Mouse (Mus musculus) forebrain, embryonic 15.5 days (tissue): Measurements from ENCODE around the gene Ergic1. TPM values are rescaled to one million over a fixed set of nuclear protein-coding genes. Genes with fewer than 3 reads are reported as not detected.

Experiments used
- ATAC-seq: fragments of 200-750 bp; cut with Nextera tagmentation; replicated peaks from 2 replicates; pipeline ENCODE4 v1.8.0; 2017; ENCODE audit warnings: mild to moderate bottlenecking, moderate TSS enrichment, moderate library complexity
- H3K27ac ChIP-seq: fragments of 300-500 bp; sonication (generic); replicated peaks from 2 replicates; pipeline ENCODE4 v1.5.1; 2015; ENCODE audit warnings: mild to moderate bottlenecking, inconsistent platforms
- H3K27me3 ChIP-seq: fragments of 300-500 bp; sonication (generic); 2 replicates; pipeline ENCODE4 v1.6.1; 2015; ENCODE audit warnings: inconsistent platforms
- H3K36me3 ChIP-seq: fragments of 300-500 bp; sonication (generic); 2 replicates; pipeline ENCODE4 v1.6.1; 2015; ENCODE audit warnings: mild to moderate bottlenecking, inconsistent platforms
- H3K4me1 ChIP-seq: fragments of 300-500 bp; sonication (generic); 2 replicates; pipeline ENCODE4 v1.6.1; 2015; ENCODE audit warnings: inconsistent platforms
- H3K4me2 ChIP-seq: fragments of 300-500 bp; sonication (generic); replicated peaks from 2 replicates; pipeline ENCODE4 v1.6.1; 2015; ENCODE audit warnings: mild to moderate bottlenecking, inconsistent platforms
- H3K4me3 ChIP-seq: fragments of 300-500 bp; sonication (generic); 2 replicates; pipeline ENCODE4 v1.5.1; 2015; ENCODE audit warnings: mild to moderate bottlenecking, inconsistent platforms
- H3K9ac ChIP-seq: fragments of 300-500 bp; sonication (generic); replicated peaks from 2 replicates; pipeline ENCODE4 v1.6.1; 2015; ENCODE audit warnings: mild to moderate bottlenecking, inconsistent platforms
- H3K9me3 ChIP-seq: fragments of 300-500 bp; sonication (generic); 2 replicates; pipeline ENCODE4 v1.6.1; 2016; ENCODE audit warnings: inconsistent platforms
- WGBS: fragments of 180-500 bp; shearing (Covaris S2); methylation state at CpG from one replicate; pipeline ENCODE4 v1.1.7; 2015; ENCODE audit warnings: mixed read lengths; 5-methylcytosine and 5-hydroxymethylcytosine counted together
- polyA plus RNA-seq: library from polyadenylated mRNA; unstranded; fragments of >200 nt; fragmentation: Nextera tagmentation; extraction: Ambion mirVana; gene quantifications from 2 replicates; pipeline ENCODE4 v1.2.1, GENCODE M21; 2015

Ergic1 gene
- polyA plus RNA-seq, 1 experiment from 2014 or later, result 98.7 TPM

DNA sequence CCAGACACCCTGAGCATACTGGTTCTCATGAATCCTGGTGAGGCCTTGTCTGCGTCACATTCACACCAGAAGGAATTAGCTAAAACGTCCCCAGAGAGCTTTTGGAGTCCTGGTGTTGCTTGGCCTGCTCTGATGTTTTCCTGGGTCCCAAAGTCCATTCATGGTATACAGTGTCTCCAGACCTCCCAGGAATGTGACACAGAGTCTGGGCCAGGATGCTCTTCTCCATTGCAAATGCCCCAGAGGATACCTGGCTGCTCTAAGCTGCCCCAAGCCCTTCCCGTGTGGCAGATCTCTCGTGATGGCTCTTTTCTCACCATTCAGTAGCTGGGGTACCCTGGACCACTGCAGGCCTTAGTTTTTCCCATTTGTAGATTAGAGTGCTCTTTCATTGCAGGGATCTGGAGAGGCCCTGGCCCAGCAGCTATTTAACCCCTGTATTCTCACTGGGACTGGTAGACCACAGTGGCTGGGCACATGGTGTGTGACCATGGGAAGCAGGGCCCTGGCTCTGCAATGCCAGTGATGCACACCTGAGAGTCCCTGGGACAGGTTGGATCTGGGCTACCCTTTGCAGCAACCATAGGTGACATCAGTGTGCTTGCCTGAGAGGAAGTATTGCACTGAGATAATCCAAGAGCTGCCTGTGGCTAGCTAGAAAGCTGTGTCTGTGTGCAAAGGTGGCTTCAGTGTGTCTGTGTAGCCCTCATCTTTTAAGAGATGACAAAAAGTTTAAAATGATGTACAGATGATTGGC is 8.5 kb downstream of the Ergic1 start:
- Histone ChIP-seq H3K4me2 (no peak overlapping the region), H3K27me3 (no peaks in the 10 kb centered on the region), H3K9me3 (no peaks in the 10 kb centered on the region; the same call in 1 of the 2 replicates), H3K4me3 (no peak overlapping the region), H3K27ac (no peak overlapping the region), H3K9ac (no peak overlapping the region), H3K4me1 (0 out of 2 replicates have a peak, but pooled peaks cover 5% of the 10 kb centered on the region), H3K36me3 (peaks cover 34% of the 10 kb centered on the region)
- WGBS, result 88% methylated on average over 4 of the region's 4 CpGs
- ATAC-seq, result no peak

DNA sequence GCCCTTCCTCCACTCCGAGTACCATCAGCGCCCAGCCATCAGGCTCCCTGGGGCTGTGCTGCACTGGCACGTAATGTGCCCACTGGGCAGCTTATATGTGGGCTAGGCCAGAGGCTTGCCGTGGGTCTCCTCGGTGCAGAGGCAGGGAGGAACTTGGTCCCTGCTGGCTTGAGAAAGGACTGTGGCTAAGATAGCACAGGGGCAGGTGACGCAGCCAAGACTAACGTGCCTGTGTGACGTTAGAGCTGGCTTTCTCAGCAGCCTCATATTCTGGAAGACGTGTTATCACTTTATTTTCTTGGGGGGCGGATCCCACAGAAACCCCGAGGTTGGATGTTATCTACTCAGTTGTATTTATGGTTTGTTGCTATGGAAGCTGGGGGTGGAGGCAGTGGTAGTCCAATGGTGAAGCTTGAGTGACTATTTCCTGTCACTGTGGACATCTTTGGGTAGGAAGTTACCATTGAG is 9.4 kb downstream of the Ergic1 start:
- 89% methylated on average over 11 of the region's 11 CpGs for WGBS
- Histone ChIP-seq H3K9ac (no peak overlapping the region), H3K4me2 (no peak overlapping the region), H3K9me3 (no peaks in the 10 kb centered on the region; the same call in 1 of the 2 replicates), H3K27ac (no peak overlapping the region), H3K27me3 (no peaks in the 10 kb centered on the region), H3K36me3 (peaks cover 29% of the 10 kb centered on the region), H3K4me1 (peaks cover 14% of the 10 kb centered on the region; the same call in 1 of the 2 replicates), H3K4me3 (no peak overlapping the region)
- no peak for ATAC-seq

DNA sequence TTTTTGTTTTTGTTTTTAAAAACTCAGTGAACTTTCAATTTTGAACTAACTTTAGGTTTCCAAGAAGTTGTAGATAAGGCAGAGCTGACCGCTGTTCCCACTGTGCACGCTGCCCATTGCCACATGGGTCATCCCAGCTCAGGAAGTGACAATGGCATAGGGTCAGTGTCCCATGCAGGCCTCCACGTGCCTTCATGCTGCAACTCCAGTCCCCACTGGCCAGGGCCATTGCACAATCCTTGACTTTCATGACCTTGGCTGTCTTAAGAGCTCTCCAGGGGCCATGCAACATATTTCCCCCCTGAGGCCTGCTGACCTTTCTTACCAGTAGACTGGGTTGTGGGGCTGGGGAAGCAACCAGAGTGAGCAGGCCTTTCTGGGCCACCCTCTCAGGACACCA is 10.1 kb downstream of the Ergic1 start:
- Histone ChIP-seq H3K9me3 (no peaks in the 10 kb centered on the region), H3K4me2 (no peak overlapping the region), H3K27ac (no peak overlapping the region), H3K36me3 (peaks cover 24% of the 10 kb centered on the region), H3K4me1 (peaks cover 19% of the 10 kb centered on the region; the same call in 1 of the 2 replicates), H3K9ac (no peak overlapping the region), H3K27me3 (no peaks in the 10 kb centered on the region), H3K4me3 (no peak overlapping the region)
- WGBS, result 92% methylated on average over 3 of the region's 3 CpGs
- no peak for ATAC-seq

DNA sequence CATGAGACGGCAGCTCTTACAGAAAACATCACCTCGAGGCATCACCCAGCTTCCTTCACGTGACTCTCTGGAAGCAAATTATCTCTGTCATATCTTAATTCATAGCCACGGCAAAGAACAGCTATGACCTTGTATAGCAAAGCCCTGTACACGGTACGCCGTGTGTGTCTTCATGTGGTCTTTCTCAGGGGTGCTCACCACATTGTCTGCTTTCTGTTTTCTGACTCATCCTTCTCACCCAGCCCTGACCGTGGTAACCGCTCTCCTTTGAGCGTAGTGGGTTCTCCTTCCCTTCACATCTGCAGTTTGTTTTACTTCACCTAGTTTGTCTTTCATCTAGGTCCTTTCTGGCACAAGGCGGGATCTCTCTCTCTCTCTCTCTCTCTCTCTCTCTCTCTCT is 11.0 kb downstream of the Ergic1 start:
- Histone ChIP-seq H3K36me3 (peaks cover 16% of the 10 kb centered on the region), H3K27ac (no peak overlapping the region), H3K27me3 (no peaks in the 10 kb centered on the region), H3K4me2 (no peak overlapping the region), H3K9ac (no peak overlapping the region), H3K4me1 (peaks cover 20% of the 10 kb centered on the region; the same call in 1 of the 2 replicates), H3K4me3 (no peak overlapping the region), H3K9me3 (no peaks in the 10 kb centered on the region)
- no peak for ATAC-seq
- 92% methylated on average over 11 of the region's 11 CpGs for WGBS

DNA sequence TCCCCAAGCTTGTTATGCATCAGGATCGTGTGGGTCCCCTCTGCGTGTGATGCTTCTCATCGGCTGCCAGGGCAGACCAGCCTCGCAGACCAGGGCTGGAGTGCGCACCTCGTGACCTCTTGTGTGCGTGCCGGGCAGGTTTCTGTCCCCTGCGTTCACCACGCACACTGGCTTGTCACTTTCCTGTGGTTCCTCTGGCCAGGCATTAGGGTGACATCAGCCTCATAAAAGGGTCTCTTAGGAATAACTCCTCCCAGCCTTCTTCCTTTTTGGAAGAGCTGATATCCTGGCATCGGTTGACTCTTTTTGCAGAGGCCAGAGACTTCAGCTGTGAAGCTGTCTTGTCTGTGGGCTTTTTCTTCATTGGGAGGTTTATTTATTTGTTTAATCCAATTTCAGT is 12.8 kb downstream of the Ergic1 start:
- Histone ChIP-seq H3K4me3 (no peak overlapping the region), H3K4me1 (peaks cover 20% of the 10 kb centered on the region; the same call in 1 of the 2 replicates), H3K27ac (no peak overlapping the region), H3K4me2 (no peak overlapping the region), H3K27me3 (no peaks in the 10 kb centered on the region), H3K9me3 (no peaks in the 10 kb centered on the region), H3K36me3 (peaks cover 5% of the 10 kb centered on the region; the same call in 1 of the 2 replicates), H3K9ac (no peak overlapping the region)
- no peak for ATAC-seq
- 92% methylated on average over 11 of the region's 11 CpGs for WGBS

DNA sequence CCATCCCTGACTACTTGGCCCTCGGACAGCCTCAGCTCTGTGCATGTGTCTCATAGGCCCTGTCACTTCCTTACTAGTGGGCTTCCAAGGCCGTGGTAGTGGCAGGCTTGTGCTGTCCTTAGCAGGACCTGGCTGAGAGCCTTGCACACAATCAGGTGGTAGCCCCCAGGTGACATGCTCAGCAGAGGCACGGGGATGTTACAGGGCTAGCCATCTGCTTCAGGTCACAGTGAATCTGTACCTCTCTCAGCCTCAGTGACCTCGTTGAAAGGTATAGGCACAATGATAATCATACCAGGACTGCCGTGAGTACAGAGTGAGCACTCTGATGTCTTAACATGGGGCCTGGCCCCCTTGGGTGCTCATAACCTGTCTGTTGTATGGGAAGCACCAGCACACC is 13.4 kb downstream of the Ergic1 start:
- no peak overlapping the region for H3K4me2 ChIP-seq
- WGBS, result 89% methylated on average over 5 of the region's 5 CpGs
- H3K9ac ChIP-seq, result no peak overlapping the region
- peaks cover 3% of the 10 kb centered on the region; the same call in 1 of the 2 replicates for H3K36me3 ChIP-seq
- ATAC-seq, result no peak
- peaks cover 20% of the 10 kb centered on the region; the same call in 1 of the 2 replicates for H3K4me1 ChIP-seq
- no peaks in the 10 kb centered on the region for H3K9me3 ChIP-seq
- no peaks in the 10 kb centered on the region for H3K27me3 ChIP-seq
- no peak overlapping the region for H3K27ac ChIP-seq
- H3K4me3 ChIP-seq, result no peak overlapping the region

DNA sequence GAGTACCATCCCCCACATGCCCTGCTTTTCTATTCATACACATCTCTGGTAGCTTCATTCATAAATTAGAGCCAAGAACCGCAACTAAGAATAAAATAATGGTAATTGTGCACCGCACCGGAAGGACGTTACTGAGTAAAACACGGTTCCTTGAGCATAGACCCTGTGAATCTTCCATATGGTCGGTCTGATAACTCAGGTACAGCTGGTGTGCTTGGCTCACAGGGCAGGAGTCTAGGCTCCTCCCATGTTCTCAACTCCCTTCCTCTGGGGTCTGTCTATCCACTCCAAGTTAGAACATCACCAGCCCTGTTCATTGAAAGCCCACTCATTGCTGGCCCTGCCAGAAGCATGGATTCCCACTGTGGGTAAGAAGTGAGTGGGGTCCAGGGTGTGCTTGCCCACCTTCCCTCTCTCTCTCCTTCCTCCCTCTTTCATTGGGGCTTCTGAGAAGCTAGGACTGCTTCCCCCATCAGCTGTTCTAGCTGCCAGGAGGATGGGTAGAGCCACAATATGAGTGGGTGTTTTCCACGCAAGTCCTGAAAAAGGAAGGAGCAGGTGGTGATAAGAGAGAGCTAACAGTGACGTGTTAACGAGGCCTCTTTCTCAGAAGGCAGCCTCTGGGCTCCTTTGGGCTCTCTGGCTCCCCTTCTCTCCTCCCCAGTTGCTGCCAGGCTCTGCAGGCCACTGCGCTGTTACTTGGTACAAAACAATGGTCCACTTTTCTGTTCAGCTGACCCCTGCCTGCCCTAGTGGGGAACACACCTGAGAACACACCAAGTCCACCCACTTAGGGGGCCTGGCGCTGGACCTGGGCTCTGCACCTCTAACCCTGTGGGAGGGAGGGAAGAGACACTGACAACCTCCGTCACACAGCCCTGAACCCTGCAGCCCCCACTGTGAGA is 14.7 kb downstream of the Ergic1 start:
- 0 out of 2 replicates have a peak overlapping the region, but pooled peaks have one; percentile 3 for H3K27ac ChIP-seq
- no peak overlapping the region for H3K4me2 ChIP-seq
- no peak overlapping the region for H3K9ac ChIP-seq
- ATAC-seq, result no peak
- H3K36me3 ChIP-seq, result peaks cover 3% of the 10 kb centered on the region; the same call in 1 of the 2 replicates
- WGBS, result 69% methylated on average over 12 of the region's 12 CpGs
- H3K4me1 ChIP-seq, result peaks cover 20% of the 10 kb centered on the region; the same call in 1 of the 2 replicates
- H3K9me3 ChIP-seq, result no peaks in the 10 kb centered on the region
- no peaks in the 10 kb centered on the region for H3K27me3 ChIP-seq
- no peak overlapping the region for H3K4me3 ChIP-seq

DNA sequence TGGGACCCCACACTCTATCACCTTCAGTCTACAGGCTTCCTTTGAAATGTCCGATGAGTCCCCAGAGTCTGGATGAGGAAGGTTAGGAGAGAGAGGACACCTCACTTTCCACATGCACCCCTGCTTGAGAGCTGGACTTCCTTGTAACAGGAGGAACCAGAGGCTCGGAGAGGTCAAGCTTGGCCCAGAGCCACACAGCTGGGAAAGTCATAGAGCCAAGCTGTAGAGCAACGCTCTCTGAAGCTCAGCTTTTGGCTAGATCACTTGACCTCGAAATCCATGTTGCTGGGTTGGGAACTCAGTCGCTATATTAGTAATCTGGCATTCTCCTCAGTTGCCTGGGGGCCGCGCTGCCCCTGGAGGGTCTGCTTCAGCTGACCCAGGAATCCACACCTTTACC is 15.5 kb downstream of the Ergic1 start:
- H3K4me3 ChIP-seq, result no peak overlapping the region
- peaks cover 3% of the 10 kb centered on the region; the same call in 1 of the 2 replicates for H3K36me3 ChIP-seq
- no peaks in the 10 kb centered on the region for H3K27me3 ChIP-seq
- no peaks in the 10 kb centered on the region for H3K9me3 ChIP-seq
- no peak overlapping the region for H3K27ac ChIP-seq
- H3K9ac ChIP-seq, result no peak overlapping the region
- peaks cover 24% of the 10 kb centered on the region for H3K4me1 ChIP-seq
- no peak for ATAC-seq
- WGBS, result 92% methylated on average over 7 of the region's 7 CpGs
- H3K4me2 ChIP-seq, result no peak overlapping the region

DNA sequence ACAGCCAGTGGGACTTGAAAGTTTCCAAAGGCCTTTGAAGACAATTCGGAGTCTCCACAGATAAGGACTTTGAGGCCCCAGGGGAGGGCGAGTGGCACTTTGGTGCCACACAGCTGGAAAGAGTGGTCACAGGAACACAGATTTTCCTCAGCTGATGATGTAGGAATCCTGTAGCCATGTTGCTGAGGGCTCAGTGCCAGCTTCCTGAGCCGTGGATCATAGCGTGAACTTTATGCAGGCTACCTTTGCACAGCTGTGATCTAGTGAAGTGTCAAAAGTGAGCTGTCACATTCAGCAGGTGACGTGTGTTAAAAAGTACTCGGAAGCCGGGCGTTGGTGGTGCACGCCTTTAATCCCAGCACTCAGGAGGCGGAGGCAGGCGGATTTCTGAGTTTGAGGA is 16.0 kb downstream of the Ergic1 start:
- peaks cover 3% of the 10 kb centered on the region; the same call in 1 of the 2 replicates for H3K36me3 ChIP-seq
- H3K27ac ChIP-seq, result no peak overlapping the region
- no peak overlapping the region for H3K4me2 ChIP-seq
- H3K27me3 ChIP-seq, result no peaks in the 10 kb centered on the region
- no peak overlapping the region for H3K4me3 ChIP-seq
- ATAC-seq, result no peak
- H3K9ac ChIP-seq, result no peak overlapping the region
- WGBS, result 83% methylated on average over 11 of the region's 11 CpGs
- H3K4me1 ChIP-seq, result peaks cover 27% of the 10 kb centered on the region
- no peaks in the 10 kb centered on the region for H3K9me3 ChIP-seq

DNA sequence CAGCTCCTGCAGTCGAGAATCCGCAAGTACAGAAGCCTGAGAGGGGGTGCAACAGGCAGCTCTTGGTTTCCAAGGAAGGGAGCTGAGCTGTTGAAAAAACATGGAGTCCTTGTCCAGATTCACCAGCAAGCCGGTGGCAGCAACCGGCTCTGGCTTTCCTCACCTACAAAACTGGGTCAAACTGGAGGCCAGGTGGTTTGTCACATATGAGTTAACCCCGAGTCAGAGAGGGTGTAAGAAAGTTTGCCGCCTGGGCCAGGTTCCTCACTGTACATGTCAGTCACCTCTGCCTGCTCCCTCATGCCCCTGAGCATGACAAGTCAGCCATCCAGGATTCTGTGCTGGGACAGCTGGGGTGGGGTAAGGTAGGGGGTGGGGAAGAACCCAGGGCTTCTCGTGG is 16.9 kb downstream of the Ergic1 start:
- WGBS, result 90% methylated on average over 7 of the region's 7 CpGs
- H3K27ac ChIP-seq, result no peak overlapping the region
- H3K4me2 ChIP-seq, result no peak overlapping the region
- H3K36me3 ChIP-seq, result 0 out of 2 replicates have a peak, but pooled peaks cover 3% of the 10 kb centered on the region
- no peaks in the 10 kb centered on the region for H3K27me3 ChIP-seq
- peaks cover 25% of the 10 kb centered on the region for H3K4me1 ChIP-seq
- no peak overlapping the region for H3K9ac ChIP-seq
- no peaks in the 10 kb centered on the region for H3K9me3 ChIP-seq
- H3K4me3 ChIP-seq, result no peak overlapping the region
- no peak for ATAC-seq

DNA sequence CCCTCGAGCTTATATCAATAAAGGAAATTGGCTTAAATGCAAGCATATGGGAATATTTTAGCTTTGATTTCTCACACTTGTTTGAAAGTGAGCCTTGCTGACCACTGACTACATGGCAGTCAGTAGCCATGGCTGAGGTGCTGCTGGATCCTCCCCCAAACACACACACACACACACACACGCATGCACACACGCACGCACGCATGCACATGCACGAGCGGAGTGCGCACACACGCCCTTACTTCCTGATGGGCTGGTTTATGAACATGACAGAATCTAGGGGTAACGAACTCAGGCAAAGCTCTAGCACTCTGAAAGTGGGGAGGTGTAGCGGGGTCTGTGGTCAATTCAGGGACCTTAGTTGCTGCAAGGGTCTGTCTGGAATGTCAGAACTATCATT is 17.5 kb downstream of the Ergic1 start:
- WGBS, result 95% methylated on average over 11 of the region's 11 CpGs
- Histone ChIP-seq H3K4me2 (no peak overlapping the region), H3K27me3 (no peaks in the 10 kb centered on the region), H3K9ac (no peak overlapping the region), H3K4me3 (no peak overlapping the region), H3K27ac (no peak overlapping the region), H3K36me3 (0 out of 2 replicates have a peak, but pooled peaks cover 3% of the 10 kb centered on the region), H3K9me3 (no peaks in the 10 kb centered on the region), H3K4me1 (peaks cover 24% of the 10 kb centered on the region)
- no peak for ATAC-seq

DNA sequence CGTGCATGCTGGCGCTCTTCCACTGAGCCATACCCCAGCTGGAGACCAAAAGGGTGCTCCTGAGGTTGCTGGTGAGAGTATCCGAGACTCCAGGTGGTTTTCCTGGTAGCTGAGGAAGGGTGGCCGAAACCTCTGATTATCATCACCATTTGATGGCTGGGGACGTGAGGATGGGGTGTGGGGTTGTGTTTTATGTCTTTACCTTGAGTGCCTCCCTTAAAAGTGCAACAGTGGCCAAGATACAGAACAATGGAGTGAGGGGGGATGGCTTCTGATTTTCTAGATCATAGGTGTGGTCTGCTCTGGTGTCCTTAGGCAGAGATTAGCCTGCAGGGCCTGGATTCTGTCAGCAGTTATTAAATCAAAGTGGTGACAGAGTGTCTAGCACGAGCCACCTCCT is 18.1 kb downstream of the Ergic1 start:
- Histone ChIP-seq H3K4me3 (no peak overlapping the region), H3K9ac (no peak overlapping the region), H3K36me3 (0 out of 2 replicates have a peak, but pooled peaks cover 3% of the 10 kb centered on the region), H3K27ac (no peak overlapping the region), H3K4me1 (peaks cover 27% of the 10 kb centered on the region), H3K4me2 (no peak overlapping the region), H3K9me3 (no peaks in the 10 kb centered on the region), H3K27me3 (no peaks in the 10 kb centered on the region)
- WGBS, result 95% methylated on average over 6 of the region's 6 CpGs
- no peak for ATAC-seq
